Mouse (Mus musculus) fat pad, adult 2 months (tissue): Measurements from ENCODE around the gene Chrm5.

Source experiments
- DNase-seq: peaks from one replicate; pipeline ENCODE4 v3.0.0-alpha.2; 2011; ENCODE audit warnings: low read depth, low spot score; ENCODE audit errors: extremely low read depth

The Chrm5 gene

GRCm38 (mm10) chr2:112430403-112430802 lies 50.2 kb downstream of the Chrm5 start:
- no peak for DNase-seq

- DNase-seq, result no peak
These were observed 50.9 kb downstream of the Chrm5 start for GRCm38 (mm10) chr2:112429665-112430064.
